Mouse (Mus musculus) liver, adult 2 months (tissue): ENCODE results near the gene Aacs. TPM values are rescaled to one million over a fixed set of nuclear protein-coding genes. Genes with fewer than 3 reads are reported as not detected.

Source experiments
- DNase-seq: peaks from one replicate; pipeline ENCODE4 v3.0.0-alpha.2; 2011; ENCODE audit warnings: low read depth, low spot score; ENCODE audit errors: extremely low read depth
- H3K27ac ChIP-seq: fragments of 200-500 bp; replicated peaks from 2 replicates; pipeline ENCODE4 v1.5.1; 2012; ENCODE audit warnings: low read depth, mild to moderate bottlenecking, control low read depth, inconsistent platforms, low read length; ENCODE audit not compliant: insufficient read depth
- H3K27me3 ChIP-seq: fragments of 200-500 bp; 2 replicates; pipeline ENCODE4 v1.6.1; 2012; ENCODE audit warnings: mild to moderate bottlenecking, moderate library complexity, low read length, inconsistent platforms; ENCODE audit not compliant: control insufficient read depth, insufficient read depth
- H3K36me3 ChIP-seq: fragments of 200-500 bp; 2 replicates; pipeline ENCODE4 v1.6.1; 2012; ENCODE audit warnings: low read length, inconsistent platforms; ENCODE audit not compliant: control insufficient read depth, insufficient read depth
- H3K4me1 ChIP-seq: fragments of 200-500 bp; 2 replicates; pipeline ENCODE4 v1.6.1; 2011; ENCODE audit warnings: low read length; ENCODE audit not compliant: control insufficient read depth, insufficient read depth
- H3K4me3 ChIP-seq: fragments of 200-500 bp; 2 replicates; pipeline ENCODE4 v1.5.1; 2011; ENCODE audit warnings: low read depth, mild to moderate bottlenecking, control low read depth, low read length, moderate library complexity; ENCODE audit not compliant: insufficient read depth
- H3K79me2 ChIP-seq: fragments of 200-500 bp; 2 replicates; pipeline ENCODE4 v1.6.1; 2012; ENCODE audit warnings: inconsistent platforms, mild to moderate bottlenecking, low read length, moderate library complexity; ENCODE audit not compliant: control insufficient read depth, insufficient read depth
- H3K9ac ChIP-seq: fragments of 200-500 bp; 2 replicates; pipeline ENCODE4 v1.6.1; 2012; ENCODE audit warnings: low read depth, mild to moderate bottlenecking, control low read depth, inconsistent platforms, low read length
- CTCF ChIP-seq: fragments of 200-500 bp; IDR thresholded peaks from 2 replicates; pipeline ENCODE4 v1.5.1; 2011; ENCODE audit warnings: low read depth, low read length, control low read depth
- POLR2A ChIP-seq: fragments of 200-500 bp; IDR thresholded peaks from 2 replicates; pipeline ENCODE4 v1.6.1; 2011; ENCODE audit warnings: low read length, control low read depth; ENCODE audit not compliant: insufficient read depth; ENCODE audit errors: extremely low read depth
- WGBS: fragments of 180-500 bp; shearing (Covaris S2); methylation state at CpG from one replicate; pipeline ENCODE4 v1.1.7; 2018; 5-methylcytosine and 5-hydroxymethylcytosine counted together
- polyA plus RNA-seq: library from polyadenylated mRNA; depleted of rRNA; stranded (reverse); fragments of >200 nt; gene quantifications from 2 replicates; pipeline ENCODE4 v1.2.3, GENCODE M21; 2012
- total RNA-seq: library from RNA; depleted of rRNA; stranded (reverse); fragments of >200 nt; gene quantifications from 2 replicates; pipeline ENCODE4 v1.2.3, GENCODE M21; 2014

The Aacs gene
- total and polyA plus RNA-seq, 2 experiments: 40.9 to 190 TPM

DNA sequence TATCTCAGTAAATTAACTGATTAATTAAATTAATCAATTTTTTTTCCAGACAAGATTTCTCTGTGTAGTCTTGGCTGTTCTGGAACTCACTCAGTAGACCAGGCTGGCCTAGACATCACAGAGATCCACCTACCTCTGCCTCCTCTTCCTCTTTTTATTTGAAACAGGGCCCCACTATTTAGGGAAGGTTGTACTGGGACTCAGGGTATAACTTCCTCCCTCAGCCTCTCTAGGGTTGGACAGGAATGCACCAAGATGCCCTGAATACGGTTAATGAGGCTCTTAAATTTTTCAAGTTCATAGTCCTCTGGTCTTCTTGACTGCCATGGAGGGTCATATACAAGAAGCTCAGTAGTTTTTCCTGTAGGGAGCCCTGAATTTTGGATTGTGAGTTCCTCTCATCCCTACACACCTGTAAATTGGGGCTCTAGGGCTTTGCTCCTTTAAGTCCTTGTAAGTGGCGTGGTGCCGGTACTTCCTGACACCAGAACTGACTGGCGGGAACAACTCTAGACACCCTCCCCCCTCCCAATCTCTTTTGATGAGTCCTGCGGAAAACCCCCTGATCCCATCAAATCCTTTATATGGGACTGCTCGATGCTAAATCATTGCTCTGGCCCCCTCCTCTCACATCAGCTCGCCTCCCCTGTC lies 34.9 kb upstream of the Aacs start:
- Histone ChIP-seq H3K36me3 (no peaks in the 10 kb centered on the region), H3K79me2 (peaks cover 8% of the 10 kb centered on the region; the same call in 1 of the 2 replicates), H3K4me1 (peaks cover 4% of the 10 kb centered on the region; the same call in 1 of the 2 replicates), H3K4me3 (peak overlapping the region; percentile 94), H3K27me3 (no peaks in the 10 kb centered on the region), H3K27ac (peak overlapping the region; percentile 66), H3K9ac (peak overlapping the region; percentile 72)
- TF ChIP-seq POLR2A (no peak), CTCF (no peak)
- WGBS: 12% methylated on average over 7 of the region's 7 CpGs
- DNase-seq: no peak

GRCm38 (mm10) chr5:125441234-125442114 lies 34.1 kb upstream of the Aacs start, which contains the start of gene Bri3bp:
Bri3bp (plus strand) TSS chr5:125441568.
- no peak for DNase-seq
- peak within 1 kb of the TSS; percentile 96 for H3K9ac ChIP-seq
- WGBS: 1% methylated on average over 89 of the region's 97 CpGs
- H3K4me3 ChIP-seq: peak within 1 kb of the TSS; percentile 94
- no peaks in the 10 kb centered on the region for H3K27me3 ChIP-seq
- H3K79me2 ChIP-seq: peaks cover 8% of the 10 kb centered on the region; the same call in 1 of the 2 replicates
- peak within 1 kb of the TSS; percentile 73 for H3K27ac ChIP-seq
- H3K4me1 ChIP-seq: peaks cover 4% of the 10 kb centered on the region; the same call in 1 of the 2 replicates
- TF ChIP-seq POLR2A (peak; percentile 20; the same call in 1 of the 2 replicates), CTCF (no peak)
- no peaks in the 10 kb centered on the region for H3K36me3 ChIP-seq

GRCm38 (mm10) chr5:125442136-125442995 lies 33.2 kb upstream of the Aacs start:
- Histone ChIP-seq H3K4me1 (peaks cover 4% of the 10 kb centered on the region; the same call in 1 of the 2 replicates), H3K27me3 (no peaks in the 10 kb centered on the region), H3K4me3 (peak overlapping the region; percentile 94), H3K79me2 (peaks cover 8% of the 10 kb centered on the region; the same call in 1 of the 2 replicates), H3K36me3 (no peaks in the 10 kb centered on the region), H3K9ac (peak overlapping the region; percentile 96), H3K27ac (peak overlapping the region; percentile 73; the same call in 1 of the 2 replicates)
- no peak for TF ChIP-seq POLR2A
- TF ChIP-seq CTCF: no peak
- no peak for DNase-seq
- 41% methylated on average over 27 of the region's 27 CpGs for WGBS

- no peak for DNase-seq
- H3K27me3 ChIP-seq: no peaks in the 10 kb centered on the region
- peaks cover 8% of the 10 kb centered on the region; the same call in 1 of the 2 replicates for H3K79me2 ChIP-seq
- no peak overlapping the region for H3K9ac ChIP-seq
- TF ChIP-seq POLR2A (no peak), CTCF (peak; percentile 28; the same call in 1 of the 2 replicates)
- WGBS: 91% methylated on average over 5 of the region's 5 CpGs
- H3K4me1 ChIP-seq: peaks cover 7% of the 10 kb centered on the region; the same call in 1 of the 2 replicates
- no peak overlapping the region for H3K4me3 ChIP-seq
- H3K27ac ChIP-seq: no peak overlapping the region
- H3K36me3 ChIP-seq: no peaks in the 10 kb centered on the region
Measured at GRCm38 (mm10) chr5:125443335-125443734, 32.3 kb upstream of the Aacs start.

DNA sequence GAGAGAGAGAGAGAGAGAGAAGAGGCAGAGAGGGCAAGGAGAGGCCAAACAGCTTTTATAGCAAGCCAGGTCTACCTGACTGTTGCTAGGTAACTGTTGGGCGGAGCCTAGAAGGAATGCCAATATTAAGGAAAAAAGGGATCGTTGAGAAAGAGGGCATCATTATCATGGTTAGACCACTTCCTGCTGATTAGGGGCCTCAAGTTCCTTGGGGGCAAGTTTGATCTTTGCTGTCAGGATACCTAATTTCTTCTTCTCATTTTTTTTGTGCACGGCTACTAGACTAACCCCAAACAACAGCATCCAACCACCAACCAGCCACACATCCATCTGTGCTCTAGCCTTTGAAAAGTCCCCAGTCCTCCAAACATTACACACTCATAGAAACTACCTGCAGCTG lies 31.7 kb upstream of the Aacs start:
- 63% methylated on average over 3 of the region's 3 CpGs for WGBS
- no peak overlapping the region for H3K4me3 ChIP-seq
- peaks cover 7% of the 10 kb centered on the region for H3K4me1 ChIP-seq
- DNase-seq: no peak
- H3K36me3 ChIP-seq: no peaks in the 10 kb centered on the region
- H3K79me2 ChIP-seq: peaks cover 8% of the 10 kb centered on the region; the same call in 1 of the 2 replicates
- H3K27me3 ChIP-seq: no peaks in the 10 kb centered on the region
- H3K9ac ChIP-seq: no peak overlapping the region
- TF ChIP-seq CTCF: no peak
- TF ChIP-seq POLR2A: no peak
- no peak overlapping the region for H3K27ac ChIP-seq
